Mouse (Mus musculus): ENCODE measurements around the gene Bpifb6. TPM values are rescaled to one million over a fixed set of nuclear protein-coding genes. Genes with fewer than 3 reads are reported as not detected.

Gene Bpifb6
- polyA plus RNA-seq, 1 experiment from 2014 or later = not detected

DNA sequence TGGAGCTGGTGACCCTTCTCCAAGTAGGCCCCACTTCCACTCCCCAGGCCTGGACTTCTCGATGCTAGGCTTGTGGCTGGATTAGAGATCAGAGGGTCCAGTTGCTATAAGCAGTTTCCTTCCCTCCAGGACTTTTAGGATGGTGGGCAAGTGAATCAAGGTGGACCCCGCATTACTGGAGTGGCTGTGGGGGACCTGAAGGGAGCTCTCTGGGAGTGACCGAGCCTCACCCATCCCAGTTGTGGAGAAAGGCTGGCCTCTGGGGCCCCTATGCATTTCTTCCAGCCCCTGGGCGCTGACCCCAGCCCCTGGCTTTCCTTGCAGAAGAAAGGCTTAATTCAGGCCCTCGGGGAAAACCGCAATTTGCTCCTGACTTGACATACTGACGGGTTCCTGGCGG is 17.7 kb downstream of the Bpifb6 start, which contains the start of gene Bpifb3:
TSS of gene Bpifb3 (plus strand) at position 301 of the 400 bp plus-strand sequence.
- no peak within 1 kb of the TSS for H3K4me3 ChIP-seq
- no peaks in the 10 kb centered on the region for H3K4me1 ChIP-seq
- H3K4me2 ChIP-seq = no peak within 1 kb of the TSS
- H3K9ac ChIP-seq = no peak within 1 kb of the TSS
- no peaks in the 10 kb centered on the region for H3K36me3 ChIP-seq
- no peak within 1 kb of the TSS for H3K27ac ChIP-seq
- 74% methylated on average over 8 of the region's 8 CpGs for WGBS
- no peaks in the 10 kb centered on the region for H3K9me3 ChIP-seq
- no peak for ATAC-seq (ENCODE audit: insufficient number of reproducible peaks, low FRiP score, low TSS enrichment, low read depth)
- no peaks in the 10 kb centered on the region for H3K27me3 ChIP-seq

DNA sequence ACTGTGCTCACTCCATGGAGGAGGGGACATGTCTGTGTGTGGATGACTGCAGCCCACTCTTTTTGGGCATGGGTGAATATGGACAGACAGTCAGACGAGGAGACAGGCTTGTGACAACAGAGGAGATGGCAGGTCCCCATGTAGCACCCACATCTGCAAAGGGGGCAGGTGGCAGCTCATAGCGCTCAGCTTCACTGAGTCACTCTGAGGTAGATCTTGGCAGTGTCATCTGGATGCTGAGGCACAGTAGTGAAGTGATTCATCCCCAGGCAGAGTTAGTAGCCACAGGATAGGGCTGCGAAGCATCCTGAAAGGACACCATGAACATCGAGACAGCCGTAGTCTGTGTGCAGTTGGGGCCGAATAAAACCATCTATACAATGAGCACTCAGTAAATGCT is 21.1 kb downstream of the Bpifb6 start:
- Histone ChIP-seq H3K9me3 (no peaks in the 10 kb centered on the region), H3K27me3 (no peaks in the 10 kb centered on the region), H3K4me1 (no peaks in the 10 kb centered on the region), H3K4me3 (no peak overlapping the region), H3K36me3 (no peaks in the 10 kb centered on the region), H3K27ac (no peak overlapping the region), H3K4me2 (no peak overlapping the region), H3K9ac (no peak overlapping the region)
- no peak for ATAC-seq (ENCODE audit: insufficient number of reproducible peaks, low FRiP score, low TSS enrichment, low read depth)
- WGBS = 78% methylated on average over 6 of the region's 6 CpGs

- 42% methylated on average over 3 of the region's 3 CpGs for WGBS
- no peak for ATAC-seq (ENCODE audit: insufficient number of reproducible peaks, low FRiP score, low TSS enrichment, low read depth)
- no peaks in the 10 kb centered on the region for H3K9me3 ChIP-seq
- no peaks in the 10 kb centered on the region for H3K36me3 ChIP-seq
- no peaks in the 10 kb centered on the region for H3K4me1 ChIP-seq
- no peak overlapping the region for H3K4me3 ChIP-seq
- no peak overlapping the region for H3K4me2 ChIP-seq
- H3K27ac ChIP-seq = no peak overlapping the region
- no peak overlapping the region for H3K9ac ChIP-seq
- no peaks in the 10 kb centered on the region for H3K27me3 ChIP-seq
Observed at GRCm38 (mm10) chr2:153929871-153930413, 29.8 kb downstream of the Bpifb6 start.

- 71% methylated on average over 6 of the region's 6 CpGs for WGBS
- ATAC-seq (ENCODE audit: insufficient number of reproducible peaks, low FRiP score, low TSS enrichment, low read depth) = no peak
- H3K4me1 ChIP-seq = no peaks in the 10 kb centered on the region
- no peaks in the 10 kb centered on the region for H3K9me3 ChIP-seq
- no peaks in the 10 kb centered on the region for H3K36me3 ChIP-seq
- H3K27ac ChIP-seq = no peak overlapping the region
- no peak overlapping the region for H3K4me3 ChIP-seq
- H3K4me2 ChIP-seq = no peak overlapping the region
- H3K27me3 ChIP-seq = no peaks in the 10 kb centered on the region
- H3K9ac ChIP-seq = no peak overlapping the region
Observed at GRCm38 (mm10) chr2:153931125-153931524, 30.9 kb downstream of the Bpifb6 start.

GRCm38 (mm10) chr2:153933311-153933710 is 33.1 kb downstream of the Bpifb6 start:
- H3K27me3 ChIP-seq = no peaks in the 10 kb centered on the region
- 75% methylated on average over 6 of the region's 6 CpGs for WGBS
- H3K27ac ChIP-seq = no peak overlapping the region
- H3K36me3 ChIP-seq = no peaks in the 10 kb centered on the region
- no peak overlapping the region for H3K4me2 ChIP-seq
- no peak overlapping the region for H3K9ac ChIP-seq
- H3K4me3 ChIP-seq = no peak overlapping the region
- no peak for ATAC-seq (ENCODE audit: insufficient number of reproducible peaks, low FRiP score, low TSS enrichment, low read depth)
- no peaks in the 10 kb centered on the region for H3K9me3 ChIP-seq
- H3K4me1 ChIP-seq = no peaks in the 10 kb centered on the region

- H3K9ac ChIP-seq = no peak overlapping the region
- no peak overlapping the region for H3K4me2 ChIP-seq
- no peak for ATAC-seq (ENCODE audit: insufficient number of reproducible peaks, low FRiP score, low TSS enrichment, low read depth)
- H3K9me3 ChIP-seq = no peaks in the 10 kb centered on the region
- H3K4me1 ChIP-seq = no peaks in the 10 kb centered on the region
- no peak overlapping the region for H3K4me3 ChIP-seq
- no peaks in the 10 kb centered on the region for H3K36me3 ChIP-seq
- H3K27ac ChIP-seq = no peak overlapping the region
- 90% methylated on average over 6 of the region's 6 CpGs for WGBS
- H3K27me3 ChIP-seq = no peaks in the 10 kb centered on the region
Observed at GRCm38 (mm10) chr2:153935348-153935747, 35.2 kb downstream of the Bpifb6 start.

- Histone ChIP-seq H3K27me3 (no peaks in the 10 kb centered on the region), H3K27ac (no peak within 1 kb of the TSS), H3K9ac (no peak within 1 kb of the TSS), H3K36me3 (no peaks in the 10 kb centered on the region), H3K4me2 (no peak within 1 kb of the TSS), H3K4me1 (no peaks in the 10 kb centered on the region), H3K4me3 (no peak within 1 kb of the TSS), H3K9me3 (no peaks in the 10 kb centered on the region)
- ATAC-seq (ENCODE audit: insufficient number of reproducible peaks, low FRiP score, low TSS enrichment, low read depth) = no peak
- 72% methylated on average over 5 of the region's 5 CpGs for WGBS
Observed at GRCm38 (mm10) chr2:153937843-153938242, 37.7 kb downstream of the Bpifb6 start, which contains the start of gene Bpifb4. Gene Bpifb4, plus strand, starts transcription at chr2:153938212.

GRCm38 (mm10) chr2:153943537-153943936 is 43.3 kb downstream of the Bpifb6 start:
- H3K27ac ChIP-seq = no peak overlapping the region
- H3K4me1 ChIP-seq = no peaks in the 10 kb centered on the region
- 42% methylated on average over 3 of the region's 3 CpGs for WGBS
- H3K9ac ChIP-seq = no peak overlapping the region
- H3K36me3 ChIP-seq = no peaks in the 10 kb centered on the region
- H3K4me3 ChIP-seq = no peak overlapping the region
- no peaks in the 10 kb centered on the region for H3K27me3 ChIP-seq
- H3K4me2 ChIP-seq = no peak overlapping the region
- no peak for ATAC-seq (ENCODE audit: insufficient number of reproducible peaks, low FRiP score, low TSS enrichment, low read depth)
- no peaks in the 10 kb centered on the region for H3K9me3 ChIP-seq

- 86% methylated on average over 8 of the region's 8 CpGs for WGBS
- H3K4me2 ChIP-seq = no peak overlapping the region
- H3K4me3 ChIP-seq = no peak overlapping the region
- H3K9me3 ChIP-seq = no peaks in the 10 kb centered on the region
- H3K27me3 ChIP-seq = no peaks in the 10 kb centered on the region
- H3K4me1 ChIP-seq = no peaks in the 10 kb centered on the region
- no peak overlapping the region for H3K27ac ChIP-seq
- no peak for ATAC-seq (ENCODE audit: insufficient number of reproducible peaks, low FRiP score, low TSS enrichment, low read depth)
- no peak overlapping the region for H3K9ac ChIP-seq
- no peaks in the 10 kb centered on the region for H3K36me3 ChIP-seq
Observed at GRCm38 (mm10) chr2:153944567-153944966, 44.4 kb downstream of the Bpifb6 start.

GRCm38 (mm10) chr2:153952897-153953296 is 52.7 kb downstream of the Bpifb6 start:
- no peak overlapping the region for H3K9ac ChIP-seq
- H3K36me3 ChIP-seq = no peaks in the 10 kb centered on the region
- H3K4me2 ChIP-seq = no peak overlapping the region
- H3K27ac ChIP-seq = no peak overlapping the region
- H3K9me3 ChIP-seq = no peaks in the 10 kb centered on the region
- H3K27me3 ChIP-seq = no peaks in the 10 kb centered on the region
- 0 out of 2 replicates have a peak, but pooled peaks cover 3% of the 10 kb centered on the region for H3K4me1 ChIP-seq
- no peak for ATAC-seq (ENCODE audit: insufficient number of reproducible peaks, low FRiP score, low TSS enrichment, low read depth)
- H3K4me3 ChIP-seq = no peak overlapping the region
- 23% methylated on average over 6 of the region's 6 CpGs for WGBS

GRCm38 (mm10) chr2:153953836-153954235 is 53.6 kb downstream of the Bpifb6 start:
- H3K4me1 ChIP-seq = 0 out of 2 replicates have a peak, but pooled peaks cover 3% of the 10 kb centered on the region
- no peak overlapping the region for H3K4me3 ChIP-seq
- no peaks in the 10 kb centered on the region for H3K9me3 ChIP-seq
- no peaks in the 10 kb centered on the region for H3K36me3 ChIP-seq
- no peak for ATAC-seq (ENCODE audit: insufficient number of reproducible peaks, low FRiP score, low TSS enrichment, low read depth)
- no peak overlapping the region for H3K9ac ChIP-seq
- H3K4me2 ChIP-seq = 0 out of 2 replicates have a peak overlapping the region, but pooled peaks have one; percentile 21
- no peak overlapping the region for H3K27ac ChIP-seq
- H3K27me3 ChIP-seq = no peaks in the 10 kb centered on the region
- 12% methylated on average over 6 of the region's 6 CpGs for WGBS

Measured in limb, embryonic 15.5 days (tissue).